ENCODE assay signal across 9 mouse cellular contexts in the genomic region with DNA sequence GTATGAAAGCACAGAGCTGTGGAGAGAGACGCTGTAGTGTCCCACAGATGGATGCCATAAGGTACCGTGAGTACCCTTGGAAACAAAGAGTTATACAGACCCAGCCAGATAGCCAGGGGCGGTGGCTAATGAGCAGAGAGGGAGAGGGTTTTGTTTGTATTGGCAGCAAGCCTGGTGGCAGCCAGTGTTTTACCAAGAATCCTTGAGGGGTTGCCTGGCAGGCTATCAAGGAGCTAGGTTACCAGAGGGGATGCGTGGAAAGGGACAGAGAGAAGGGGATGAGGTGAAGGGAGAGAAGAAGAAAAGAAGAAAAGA.
DNase-seq lines count a peak whose midpoint lies in the region; ATAC-seq lines count a peak whose summit lies in the region.
"Had no signal": no experiment of that assay in that cellular context is flagged by ENCODE, and none has a peak within 500 bp of the region (broad histone marks: within the 10 kb centered on the region; RNA-seq: fewer than 3 reads in every experiment).

No protein-coding gene starts in this region.

- H3K4me2 ChIP-seq in forebrain, embryonic 16.5 days (ENCODE audit: low read length): no peak overlapping the region

- H3K9me3 ChIP-seq in forebrain, embryonic 16.5 days (ENCODE audit: control insufficient read depth, low read length): no peaks in the 10 kb centered on the region

- H3K27ac ChIP-seq in forebrain, embryonic 16.5 days (ENCODE audit: low read length): peak overlapping the region; percentile 67

- H3K4me3 ChIP-seq in forebrain, embryonic 16.5 days (replicated peaks; ENCODE audit: low read length): no peak overlapping the region

- 17% methylated on average over 4 of the region's 4 CpGs for WGBS in forebrain, embryonic 16.5 days

- intact Hi-C loops in left cerebral cortex, postnatal 4 days (cut with DNase I): no loop called here

- H3K27me3 ChIP-seq in forebrain, embryonic 16.5 days (replicated peaks; ENCODE audit: control insufficient read depth, insufficient read depth, low read length): no peaks in the 10 kb centered on the region
- H3K27me3 ChIP-seq: Patski had no signal

- no peak overlapping the region for H3K9ac ChIP-seq in forebrain, embryonic 16.5 days (replicated peaks; ENCODE audit: low read depth, low read length)

- H3K4me1 ChIP-seq in forebrain, embryonic 16.5 days (replicated peaks; ENCODE audit: control insufficient read depth, insufficient read depth, low read length): peaks cover 19% of the 10 kb centered on the region

- no peaks in the 10 kb centered on the region for H3K36me3 ChIP-seq in forebrain, embryonic 16.5 days (ENCODE audit: control insufficient read depth, insufficient read depth)

- DNase-seq in left cerebral cortex, postnatal 4 days: peak; percentile 84
- DNase-seq in left cerebral cortex, adult 18-20 months (ENCODE audit: low spot score in 2 of 2): no peak
- peak; percentile 43 for DNase-seq in Muller cell, postnatal 12 days (ENCODE audit: inconsistent ontology term)
- peak; percentile 30 for DNase-seq in brain, embryonic 18.5 days (ENCODE audit: low read depth, low spot score)
- no peak for DNase-seq in adrenal gland, postnatal 14 days
- no peak for DNase-seq in urinary bladder, adult 18-20 months (ENCODE audit: low spot score in 2 of 2)
- DNase-seq: kidney, adult 2 months had no signal

- ATAC-seq in forebrain, embryonic 16.5 days: peak; percentile 87
- ATAC-seq: Patski had no signal

Comparison
In these comparisons a context has a peak if more than half of its experiments do, and no peak if none do; other contexts are left out.
1. DNase-seq: peak in left cerebral cortex, postnatal 4 days (single experiment), Muller cell, postnatal 12 days (single experiment) and brain, embryonic 18.5 days (single experiment); none in left cerebral cortex, adult 18-20 months (0 of 2), adrenal gland, postnatal 14 days (single experiment) and urinary bladder, adult 18-20 months (0 of 2).